Mouse (Mus musculus) CH12.LX (cell line): Measurements from ENCODE around the gene Acaca. TPM values are rescaled to one million over a fixed set of nuclear protein-coding genes. Genes with fewer than 3 reads are reported as not detected.

Source experiments
- DNase-seq: peaks from one replicate; pipeline ENCODE4 v3.0.0-alpha.2; 2013; ENCODE audit errors: extremely low read depth
- H3K27ac ChIP-seq: 2 replicates; pipeline ENCODE4 v1.5.1; 2012; ENCODE audit warnings: low read depth, mild to moderate bottlenecking, control low read depth, moderate library complexity; ENCODE audit not compliant: insufficient read depth
- H3K27me3 ChIP-seq: replicated peaks from 2 replicates; pipeline ENCODE3; 2012; ENCODE audit warnings: inconsistent platforms
- H3K36me3 ChIP-seq, 2 experiments: replicated peaks in 1 of 2; 2 replicates each; pipeline versions ENCODE3 to v1.6.1; 2012; ENCODE audit warnings: inconsistent platforms in 1 of 2, low read length in 1 of 2, mild to moderate bottlenecking in 1 of 2, mixed read lengths in 1 of 2, moderate library complexity in 1 of 2; ENCODE audit not compliant: control insufficient read depth in 1 of 2, insufficient read depth in 1 of 2
- H3K4me1 ChIP-seq, 2 experiments: 2 replicates each; pipeline ENCODE4 v1.6.1; 2012; ENCODE audit warnings: inconsistent platforms in 1 of 2, moderate library complexity in 1 of 2; ENCODE audit not compliant: insufficient read depth in 2 of 2, control insufficient read depth in 1 of 2
- H3K4me2 ChIP-seq: 2 replicates; pipeline ENCODE4 v1.6.1; 2012; ENCODE audit warnings: low read depth, mild to moderate bottlenecking, control low read depth; ENCODE audit not compliant: poor library complexity, insufficient read depth, severe bottlenecking
- H3K4me3 ChIP-seq, 3 experiments: fragments of 150-350 bp in 1 of 3; sonication (generic) in 1 of 3; replicated peaks in 1 of 3; 2 replicates each; pipeline versions ENCODE3 to v1.5.1; 2011 to 2012; ENCODE audit warnings: low read depth in 2 of 3, low read length in 2 of 3, mild to moderate bottlenecking in 2 of 3, moderate library complexity in 2 of 3, control low read depth in 1 of 3, improper control_type of control experiment in 1 of 3, inconsistent platforms in 1 of 3, mixed read lengths in 1 of 3; ENCODE audit not compliant: poor library complexity in 1 of 3
- H3K79me2 ChIP-seq: replicated peaks from 2 replicates; pipeline ENCODE4 v1.6.1; 2012; ENCODE audit warnings: mild to moderate bottlenecking, moderate library complexity; ENCODE audit not compliant: control insufficient read depth, poor library complexity, insufficient read depth, severe bottlenecking; ENCODE audit errors: extremely low read depth
- H3K9ac ChIP-seq: 2 replicates; pipeline ENCODE4 v1.6.1; 2012; ENCODE audit warnings: low read depth, mild to moderate bottlenecking, control low read depth, moderate library complexity; ENCODE audit not compliant: insufficient read depth
- H3K9me3 ChIP-seq: replicated peaks from 2 replicates; pipeline ENCODE3; 2012; ENCODE audit warnings: low read length, inconsistent platforms, mixed read lengths
- BHLHE40 ChIP-seq: IDR thresholded peaks from 2 replicates; pipeline ENCODE4 v1.6.1; 2011; ENCODE audit warnings: mild to moderate bottlenecking, low read depth, low read length, improper control_type of control experiment
- CHD1 ChIP-seq: IDR thresholded peaks from 2 replicates; pipeline ENCODE4 v1.6.1; 2012; ENCODE audit warnings: low read depth, low read length, improper control_type of control experiment, inconsistent platforms
- CHD2 ChIP-seq: IDR thresholded peaks from 2 replicates; pipeline ENCODE4 v1.6.1; 2011; ENCODE audit warnings: low read length, improper control_type of control experiment
- CTCF ChIP-seq, 2 experiments: IDR thresholded peaks in 1 of 2; conservative IDR thresholded peaks in 1 of 2; 2 replicates each; pipeline ENCODE4 v1.5.1; 2011 to 2012; ENCODE audit warnings: low read depth in 2 of 2, low read length in 2 of 2, improper control_type of control experiment in 1 of 2, inconsistent platforms in 1 of 2, mild to moderate bottlenecking in 1 of 2, moderate library complexity in 1 of 2
- E2F4 ChIP-seq: IDR thresholded peaks from 2 replicates; pipeline ENCODE4 v1.6.1; 2011; ENCODE audit warnings: low read depth, low read length, improper control_type of control experiment; ENCODE audit not compliant: insufficient replicate concordance
- ELF1 ChIP-seq: IDR thresholded peaks from 2 replicates; pipeline ENCODE4 v1.6.1; 2014; ENCODE audit warnings: low read depth, mild to moderate bottlenecking, inconsistent platforms, low read length, improper control_type of control experiment
- EP300 ChIP-seq: IDR thresholded peaks from 2 replicates; pipeline ENCODE4 v1.6.1; 2011; ENCODE audit warnings: low read length, improper control_type of control experiment
- ETS1 ChIP-seq: conservative IDR thresholded peaks from 2 replicates; pipeline ENCODE4 v1.6.1; 2012; ENCODE audit warnings: low read depth, mild to moderate bottlenecking, inconsistent platforms, low read length, improper control_type of control experiment, moderate library complexity
- HCFC1 ChIP-seq: IDR thresholded peaks from 2 replicates; pipeline ENCODE4 v1.6.1; 2012; ENCODE audit warnings: low read depth, mild to moderate bottlenecking, inconsistent platforms, low read length, improper control_type of control experiment
- IRF4 ChIP-seq: IDR thresholded peaks from 2 replicates; pipeline ENCODE4 v1.6.1; 2014; ENCODE audit warnings: low read depth, mild to moderate bottlenecking, inconsistent platforms, low read length, improper control_type of control experiment
- JUN ChIP-seq: IDR thresholded peaks from 2 replicates; pipeline ENCODE4 v1.6.1; 2011; ENCODE audit warnings: low read depth, mild to moderate bottlenecking, low read length, improper control_type of control experiment, moderate library complexity; ENCODE audit not compliant: insufficient read depth
- JUND ChIP-seq: conservative IDR thresholded peaks from 2 replicates; pipeline ENCODE4 v1.6.1; 2011; ENCODE audit warnings: low read depth, low read length, improper control_type of control experiment
- KAT2A ChIP-seq: IDR thresholded peaks from 2 replicates; pipeline ENCODE4 v1.6.1; 2012; ENCODE audit warnings: low read length, improper control_type of control experiment, inconsistent platforms; ENCODE audit not compliant: insufficient replicate concordance
- MAX ChIP-seq: IDR thresholded peaks from 2 replicates; pipeline ENCODE4 v1.6.1; 2011; ENCODE audit warnings: low read length, improper control_type of control experiment
- MAZ ChIP-seq: IDR thresholded peaks from 2 replicates; pipeline ENCODE4 v1.6.1; 2012; ENCODE audit warnings: low read depth, mild to moderate bottlenecking, inconsistent platforms, low read length, improper control_type of control experiment, moderate library complexity
- MEF2A ChIP-seq: IDR thresholded peaks from 2 replicates; pipeline ENCODE4 v1.6.1; 2014; ENCODE audit warnings: low read depth, mild to moderate bottlenecking, inconsistent platforms, low read length, improper control_type of control experiment, borderline replicate concordance
- MXI1 ChIP-seq: IDR thresholded peaks from 2 replicates; pipeline ENCODE4 v1.6.1; 2011; ENCODE audit warnings: mild to moderate bottlenecking, low read depth, low read length, improper control_type of control experiment
- MYC ChIP-seq: IDR thresholded peaks from 2 replicates; pipeline ENCODE4 v1.6.1; 2011; ENCODE audit warnings: low read depth, mild to moderate bottlenecking, improper control_type of control experiment, low read length
- NELFE ChIP-seq: IDR thresholded peaks from 2 replicates; pipeline ENCODE4 v1.6.1; 2011; ENCODE audit warnings: low read depth, low read length, improper control_type of control experiment
- NRF1 ChIP-seq: IDR thresholded peaks from 2 replicates; pipeline ENCODE4 v1.6.1; 2014; ENCODE audit warnings: low read depth, mild to moderate bottlenecking, inconsistent platforms, low read length, improper control_type of control experiment, moderate library complexity
- PAX5 ChIP-seq: IDR thresholded peaks from 2 replicates; pipeline ENCODE4 v1.6.1; 2012; ENCODE audit warnings: low read length, inconsistent platforms, mixed read lengths
- POLR2A ChIP-seq: IDR thresholded peaks from 2 replicates; pipeline ENCODE4 v1.6.1; 2011; ENCODE audit warnings: low read depth, mild to moderate bottlenecking, improper control_type of control experiment, low read length
- POLR2AphosphoS2 ChIP-seq: IDR thresholded peaks from 2 replicates; pipeline ENCODE4 v1.6.1; 2011; ENCODE audit warnings: low read depth, low read length, improper control_type of control experiment
- RAD21 ChIP-seq: IDR thresholded peaks from 2 replicates; pipeline ENCODE4 v1.6.1; 2011; ENCODE audit warnings: low read depth, mild to moderate bottlenecking, low read length, improper control_type of control experiment, moderate library complexity
- SIN3A ChIP-seq: IDR thresholded peaks from 2 replicates; pipeline ENCODE4 v1.6.1; 2012; ENCODE audit warnings: low read length, improper control_type of control experiment, inconsistent platforms
- SMC3 ChIP-seq: IDR thresholded peaks from 2 replicates; pipeline ENCODE4 v1.6.1; 2011; ENCODE audit warnings: low read depth, low read length, improper control_type of control experiment
- TBP ChIP-seq: conservative IDR thresholded peaks from 2 replicates; pipeline ENCODE4 v1.6.1; 2011; ENCODE audit warnings: low read depth, low read length, improper control_type of control experiment
- TCF12 ChIP-seq: IDR thresholded peaks from 2 replicates; pipeline ENCODE4 v1.6.1; 2014; ENCODE audit warnings: low read depth, mild to moderate bottlenecking, inconsistent platforms, low read length, improper control_type of control experiment
- UBTF ChIP-seq: IDR thresholded peaks from 2 replicates; pipeline ENCODE4 v1.6.1; 2012; ENCODE audit warnings: low read depth, mild to moderate bottlenecking, inconsistent platforms, low read length, improper control_type of control experiment, moderate library complexity
- USF1 ChIP-seq: IDR thresholded peaks from 2 replicates; pipeline ENCODE4 v1.6.1; 2014; ENCODE audit warnings: low read depth, mild to moderate bottlenecking, inconsistent platforms, low read length, improper control_type of control experiment
- USF2 ChIP-seq: conservative IDR thresholded peaks from 2 replicates; pipeline ENCODE4 v1.6.1; 2011; ENCODE audit warnings: low read depth, low read length, improper control_type of control experiment
- ZC3H11A ChIP-seq: IDR thresholded peaks from 2 replicates; pipeline ENCODE4 v1.6.1; 2012; ENCODE audit warnings: low read depth, mild to moderate bottlenecking, inconsistent platforms, low read length, improper control_type of control experiment
- ZMIZ1 ChIP-seq: IDR thresholded peaks from 2 replicates; pipeline ENCODE4 v1.6.1; 2012; ENCODE audit warnings: low read depth, mild to moderate bottlenecking, inconsistent platforms, low read length, improper control_type of control experiment
- dilution Hi-C: fragments of 300-500 bp; cut with MboI; formaldehyde crosslinking; loops from 2 replicates; pipeline ENCODE4 v1.14.3; 2020; ENCODE audit warnings: low sequenced_read_pairs; ENCODE audit not compliant: extremely low pct_unique_long_range_greater_than_20kb, extremely low pct_ligation_motif_present
- in situ Hi-C: fragments of 300-500 bp; cut with MboI; formaldehyde crosslinking; loops from 3 replicates; pipeline ENCODE4 v1.14.3; 2019; ENCODE audit warnings: low sequenced_read_pairs, low pct_ligation_motif_present, low pct_unique_long_range_greater_than_20kb, mixed read lengths
- polyA plus RNA-seq: library from polyadenylated mRNA; unstranded; fragments of >175 nt; gene quantifications from 2 replicates; pipeline ENCODE4 v1.2.1, GENCODE M21; 2012; ENCODE audit warnings: low read depth; ENCODE audit not compliant: insufficient read length
- total RNA-seq, 2 experiments: library from RNA; depleted of rRNA; stranded (reverse); fragments of 300-350 nt in 1 of 2; fragments of >200 nt in 1 of 2; gene quantifications; 2 replicates each; pipeline ENCODE4 v1.2.3; 2012 to 2014

The Acaca gene
- total and polyA plus RNA-seq, 3 experiments: 36.9 to 62.6 (median 61.7) TPM

- Histone ChIP-seq H3K9me3 (no peaks in the 10 kb centered on the region), H3K27me3 (peaks cover 6% of the 10 kb centered on the region), H3K4me2 (peak overlapping the region; percentile 98), H3K36me3 (peaks cover 0 to 16% of the 10 kb centered on the region in 2 experiments), H3K9ac (peak overlapping the region; percentile 85), H3K4me3 (peak overlapping the region; percentile 72 to 77 (median 76)), H3K79me2 (peaks cover 33% of the 10 kb centered on the region), H3K4me1 (peaks cover 8 to 42% of the 10 kb centered on the region in 2 experiments; a peak in 3 of 4 replicates), H3K27ac (peak overlapping the region; percentile 26)
- in situ Hi-C loops (no loop called here), dilution Hi-C loops (no loop called here)
- TF ChIP-seq SMC3 (0 out of 2 replicates have a peak, but pooled peaks have one; percentile 5), KAT2A (0 out of 2 replicates have a peak, but pooled peaks have one; percentile 3), ZMIZ1 (peak; percentile 64), USF2 (peak; percentile 55; the same call in 1 of the 2 replicates), TBP (0 out of 2 replicates have a peak, but pooled peaks have one; percentile 1), CHD2 (no peak), E2F4 (0 out of 2 replicates have a peak, but pooled peaks have one; percentile 50), ETS1 (no peak), JUND (no peak), IRF4 (peak; percentile 53), MAZ (0 out of 2 replicates have a peak, but pooled peaks have one; percentile 26), NRF1 (no peak), NELFE (0 out of 2 replicates have a peak, but pooled peaks have one; percentile 38), PAX5 (no peak), MYC (peak; percentile 91), EP300 (no peak; the same call in 1 of the 2 replicates), SIN3A (peak; percentile 96), CHD1 (peak; percentile 82; the same call in 1 of the 2 replicates), RAD21 (no peak), MXI1 (peak; percentile 99), JUN (no peak), POLR2A (peak; percentile 65), USF1 (peak; percentile 69), MEF2A (peak; percentile 30; the same call in 1 of the 2 replicates), UBTF (peak; percentile 97), CTCF (conservative IDR thresholded peaks at IDR 0.05 in 1 of 2, IDR thresholded peaks at IDR 0.05 in 1 of 2; ENCODE audit: low read depth in 2 of 2, low read length in 2 of 2) (peak in 1 of 2 experiments; percentile 58; a peak in 2 of 4 replicates), HCFC1 (peak; percentile 37; the same call in 1 of the 2 replicates), ELF1 (peak; percentile 10; the same call in 1 of the 2 replicates), BHLHE40 (peak; percentile 56), ZC3H11A (no peak), POLR2AphosphoS2 (no peak), MAX (peak; percentile 96), TCF12 (0 out of 2 replicates have a peak, but pooled peaks have one; percentile 14)
- DNase-seq: peak; percentile 88
These were observed 50.6 kb downstream of the Acaca start for GRCm38 (mm10) chr11:84179954-84180598.
